Mouse (Mus musculus): ENCODE results near the gene Mphosph9. TPM values are rescaled to one million over a fixed set of nuclear protein-coding genes. Genes with fewer than 3 reads are reported as not detected.

Gene Mphosph9
- total and polyA plus RNA-seq, 3 experiments = 10.4 to 60.8 (median 10.9) TPM

DNA sequence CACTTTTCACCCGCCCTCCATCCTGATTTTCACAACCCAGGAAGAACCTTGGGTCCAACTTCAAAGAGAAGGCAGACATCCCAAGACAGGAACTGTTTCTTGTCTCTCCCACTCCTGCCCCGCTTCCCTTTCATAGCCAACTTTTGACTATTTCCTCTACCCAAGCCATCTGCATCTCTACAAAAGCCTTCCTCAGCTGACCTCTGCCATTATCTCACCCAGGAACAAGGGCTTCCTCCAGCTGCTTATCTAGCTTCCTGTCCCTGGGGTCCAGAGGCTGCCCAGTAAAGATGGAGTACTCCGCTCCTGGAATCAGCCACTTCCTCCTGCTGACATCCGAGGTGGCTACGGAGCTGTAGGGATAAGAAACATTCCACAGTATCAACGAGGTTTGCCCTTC lies 61.0 kb downstream of the Mphosph9 start:
- H3K79me2 ChIP-seq (ENCODE audit: control insufficient read depth, insufficient read depth, low read length, poor library complexity) = no peaks in the 10 kb centered on the region
- H3K36me3 ChIP-seq (ENCODE audit: control insufficient read depth in 1 of 2, insufficient read depth in 2 of 2, low read length in 2 of 2) = peaks cover 1 to 16% of the 10 kb centered on the region in 2 experiments
- peaks cover 7 to 23% of the 10 kb centered on the region in 2 experiments for H3K4me1 ChIP-seq (ENCODE audit: control insufficient read depth in 1 of 2, insufficient read depth in 2 of 2, low read length in 2 of 2)
- H3K9ac ChIP-seq (ENCODE audit: control insufficient read depth, low read depth, low read length, poor library complexity, severe bottlenecking) = no peak overlapping the region
- no peaks in the 10 kb centered on the region for H3K9me3 ChIP-seq (replicated peaks; ENCODE audit: insufficient read depth, low read length)
- no peak overlapping the region for H3K4me3 ChIP-seq (ENCODE audit: control insufficient read depth in 1 of 2, insufficient read depth in 1 of 2, low read depth in 2 of 2, low read length in 2 of 2)
- H3K27ac ChIP-seq (ENCODE audit: control insufficient read depth, low read depth, low read length) = peak overlapping the region; percentile 59
- no peak for TF ChIP-seq UBTF (IDR thresholded peaks at IDR 0.05; ENCODE audit: borderline replicate concordance, insufficient read depth, low read depth, low read length)
- no peak for TF ChIP-seq MAX (IDR thresholded peaks at IDR 0.05; ENCODE audit: low read length)
- peak; percentile 95 for TF ChIP-seq ETS1 (IDR thresholded peaks at IDR 0.05; ENCODE audit: low read depth, low read length)
- 0 out of 2 replicates have a peak, but pooled peaks have one; percentile 8 for TF ChIP-seq MAZ (IDR thresholded peaks at IDR 0.05; ENCODE audit: low read depth, low read length)
- TF ChIP-seq EP300 (IDR thresholded peaks at IDR 0.05; ENCODE audit: low read depth in 1 of 2, low read length in 2 of 2) = peak; percentile 76 to 88
- TF ChIP-seq TBP (IDR thresholded peaks at IDR 0.05; ENCODE audit: low read depth, low read length) = no peak
- TF ChIP-seq TAL1 (IDR thresholded peaks at IDR 0.05; ENCODE audit: low read length) = peak; percentile 92
- TF ChIP-seq BHLHE40 (IDR thresholded peaks at IDR 0.05; ENCODE audit: borderline replicate concordance, low read depth, low read length) = peak; percentile 27; the same call in 1 of the 2 replicates
- peak; percentile 88 for TF ChIP-seq GATA1 (IDR thresholded peaks at IDR 0.05; ENCODE audit: low read depth, low read length)
- peak; percentile 17; the same call in 1 of the 2 replicates for TF ChIP-seq SIN3A (IDR thresholded peaks at IDR 0.05; ENCODE audit: low read length)
- peak; percentile 88 for TF ChIP-seq TCF12 (IDR thresholded peaks at IDR 0.05; ENCODE audit: low read depth, low read length)
- H3K27me3 ChIP-seq (ENCODE audit: control insufficient read depth in 1 of 2, insufficient read depth in 2 of 2, low read length in 2 of 2) = no peaks in the 10 kb centered on the region
- peak; percentile 70 for DNase-seq (ENCODE audit: low read depth, low spot score)

DNA sequence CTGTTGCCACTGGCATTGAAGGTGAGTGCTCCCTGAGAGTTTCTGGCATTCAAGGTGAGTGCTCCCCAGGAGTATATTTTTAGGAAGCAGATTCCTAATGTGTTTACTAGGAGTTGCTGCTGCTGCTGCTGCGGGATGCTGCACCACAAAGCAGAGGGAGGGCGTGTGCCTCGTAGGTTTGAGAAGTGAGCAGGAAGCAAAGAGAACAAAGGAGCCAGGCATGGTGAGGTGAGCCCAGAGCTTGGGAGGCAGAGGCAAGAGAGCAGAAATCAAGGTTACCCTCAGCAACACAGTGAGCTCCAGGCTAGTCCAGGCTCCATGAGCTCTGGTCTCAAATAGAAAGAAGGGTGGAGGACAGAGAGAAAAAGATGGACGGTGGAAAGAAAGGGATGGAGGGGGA lies 64.5 kb downstream of the Mphosph9 start:
- DNase-seq (ENCODE audit: low read depth, low spot score) = no peak
- Histone ChIP-seq H3K36me3 (ENCODE audit: control insufficient read depth in 1 of 2, insufficient read depth in 2 of 2, low read length in 2 of 2) (peaks cover 16% of the 10 kb centered on the region in 2 experiments), H3K27me3 (ENCODE audit: control insufficient read depth in 1 of 2, insufficient read depth in 2 of 2, low read length in 2 of 2) (no peaks in the 10 kb centered on the region), H3K79me2 (ENCODE audit: control insufficient read depth, insufficient read depth, low read length, poor library complexity) (no peaks in the 10 kb centered on the region), H3K4me1 (ENCODE audit: control insufficient read depth in 1 of 2, insufficient read depth in 2 of 2, low read length in 2 of 2) (peaks cover 7 to 23% of the 10 kb centered on the region in 2 experiments), H3K9me3 (replicated peaks; ENCODE audit: insufficient read depth, low read length) (no peaks in the 10 kb centered on the region), H3K27ac (ENCODE audit: control insufficient read depth, low read depth, low read length) (no peak overlapping the region), H3K4me3 (ENCODE audit: control insufficient read depth in 1 of 2, insufficient read depth in 1 of 2, low read depth in 2 of 2, low read length in 2 of 2) (no peak overlapping the region), H3K9ac (ENCODE audit: control insufficient read depth, low read depth, low read length, poor library complexity, severe bottlenecking) (no peak overlapping the region)
- TF ChIP-seq KAT2A (conservative IDR thresholded peaks at IDR 0.05; ENCODE audit: low read depth, low read length) (no peak), MEF2A (IDR thresholded peaks at IDR 0.05; ENCODE audit: extremely low read depth, insufficient replicate concordance, low read depth, low read length, poor library complexity, severe bottlenecking) (no peak), ZMIZ1 (IDR thresholded peaks at IDR 0.05; ENCODE audit: low read depth, low read length) (no peak), CHD1 (IDR thresholded peaks at IDR 0.05; ENCODE audit: low read depth, low read length) (no peak), GATA1 (IDR thresholded peaks at IDR 0.05; ENCODE audit: low read depth, low read length) (no peak), ETS1 (IDR thresholded peaks at IDR 0.05; ENCODE audit: low read depth, low read length) (no peak), RCOR1 (IDR thresholded peaks at IDR 0.05; ENCODE audit: low read depth, low read length) (no peak), JUND (IDR thresholded peaks at IDR 0.05; ENCODE audit: low read depth, low read length) (no peak), ZKSCAN1 (IDR thresholded peaks at IDR 0.05; ENCODE audit: low read depth, low read length) (no peak), ZC3H11A (IDR thresholded peaks at IDR 0.05; ENCODE audit: low read depth, low read length) (no peak), MYC (IDR thresholded peaks at IDR 0.05; ENCODE audit: low read depth, low read length) (no peak), GABPA (IDR thresholded peaks at IDR 0.05; ENCODE audit: low read depth, low read length) (no peak), CHD2 (IDR thresholded peaks at IDR 0.05; ENCODE audit: low read length) (no peak), POLR2AphosphoS2 (IDR thresholded peaks at IDR 0.05; ENCODE audit: low read length) (no peak), MYB (IDR thresholded peaks at IDR 0.05; ENCODE audit: low read depth, low read length) (no peak)

All from MEL (cell line).